Mouse (Mus musculus) neural tube, embryonic 13.5 days (tissue): Measurements from ENCODE around the gene Grm6. TPM values are rescaled to one million over a fixed set of nuclear protein-coding genes. Genes with fewer than 3 reads are reported as not detected.

Experiments
- ATAC-seq: fragments of 200-750 bp; cut with Nextera tagmentation; 2 replicates; pipeline ENCODE4 v1.8.0; 2017; ENCODE audit warnings: low read depth, mild to moderate bottlenecking, moderate TSS enrichment, moderate library complexity
- H3K27ac ChIP-seq: fragments of 300-500 bp; sonication (generic); replicated peaks from 2 replicates; pipeline ENCODE4 v1.5.1; 2015; ENCODE audit warnings: moderate library complexity, mild to moderate bottlenecking, inconsistent platforms
- H3K27me3 ChIP-seq: fragments of 300-500 bp; sonication (generic); 2 replicates; pipeline ENCODE4 v1.6.1; 2015; ENCODE audit warnings: mild to moderate bottlenecking, inconsistent platforms
- H3K36me3 ChIP-seq: fragments of 300-500 bp; sonication (generic); 2 replicates; pipeline ENCODE4 v1.6.1; 2015; ENCODE audit warnings: mild to moderate bottlenecking, inconsistent platforms
- H3K4me1 ChIP-seq: fragments of 300-500 bp; sonication (generic); replicated peaks from 2 replicates; pipeline ENCODE4 v1.6.1; 2015; ENCODE audit warnings: inconsistent platforms
- H3K4me2 ChIP-seq: fragments of 300-500 bp; sonication (generic); 2 replicates; pipeline ENCODE4 v1.6.1; 2015; ENCODE audit warnings: inconsistent platforms, mild to moderate bottlenecking, moderate library complexity
- H3K4me3 ChIP-seq: fragments of 300-500 bp; sonication (generic); 2 replicates; pipeline ENCODE4 v1.5.1; 2015; ENCODE audit warnings: mild to moderate bottlenecking, inconsistent platforms
- H3K9ac ChIP-seq: fragments of 300-500 bp; sonication (generic); 2 replicates; pipeline ENCODE4 v1.6.1; 2015; ENCODE audit warnings: moderate library complexity, mild to moderate bottlenecking, inconsistent platforms
- H3K9me3 ChIP-seq: fragments of 300-500 bp; sonication (generic); 2 replicates; pipeline ENCODE4 v1.6.1; 2016; ENCODE audit warnings: inconsistent platforms
- WGBS: fragments of 180-500 bp; shearing (Covaris S2); methylation state at CpG from one replicate; pipeline ENCODE4 v1.1.7; 2015; 5-methylcytosine and 5-hydroxymethylcytosine counted together
- polyA plus RNA-seq: library from polyadenylated mRNA; unstranded; fragments of >200 nt; fragmentation: Nextera tagmentation; extraction: Ambion mirVana; gene quantifications from 2 replicates; pipeline ENCODE4 v1.2.1, GENCODE M21; 2015

Gene Grm6
- not detected in 2 replicates for polyA plus RNA-seq

DNA sequence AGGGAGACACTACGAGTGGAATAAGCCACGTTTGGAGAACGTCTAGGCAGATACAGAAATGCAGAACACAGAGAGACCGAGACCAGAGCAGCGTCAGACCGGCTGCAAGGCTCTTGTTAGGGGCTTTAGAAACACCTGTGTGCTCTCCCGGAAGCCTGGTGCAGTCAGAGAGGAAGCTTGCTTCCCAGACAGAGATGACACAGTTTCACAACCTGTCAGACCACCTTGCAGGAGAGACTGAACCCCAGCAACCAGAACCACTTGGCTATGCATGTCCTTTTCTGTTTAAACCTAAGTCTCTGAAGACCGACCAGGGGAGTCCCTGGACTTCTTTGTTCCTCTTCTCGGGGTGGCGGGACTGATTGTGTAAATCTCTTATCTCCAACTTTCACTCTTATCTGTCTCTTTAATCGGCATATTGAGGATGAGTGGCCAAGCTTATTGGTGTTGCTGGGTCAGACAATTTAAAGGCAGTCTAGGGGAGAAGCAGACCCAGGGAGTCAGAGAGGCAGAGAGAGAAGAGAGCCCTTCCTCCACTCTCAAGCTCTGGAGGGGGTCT lies at the start of gene Grm6:
Grm6 (plus strand) TSS at position 509 of the 559 bp plus-strand sequence.
- no peak for ATAC-seq
- 3% methylated on average over 11 of the region's 11 CpGs for WGBS

DNA sequence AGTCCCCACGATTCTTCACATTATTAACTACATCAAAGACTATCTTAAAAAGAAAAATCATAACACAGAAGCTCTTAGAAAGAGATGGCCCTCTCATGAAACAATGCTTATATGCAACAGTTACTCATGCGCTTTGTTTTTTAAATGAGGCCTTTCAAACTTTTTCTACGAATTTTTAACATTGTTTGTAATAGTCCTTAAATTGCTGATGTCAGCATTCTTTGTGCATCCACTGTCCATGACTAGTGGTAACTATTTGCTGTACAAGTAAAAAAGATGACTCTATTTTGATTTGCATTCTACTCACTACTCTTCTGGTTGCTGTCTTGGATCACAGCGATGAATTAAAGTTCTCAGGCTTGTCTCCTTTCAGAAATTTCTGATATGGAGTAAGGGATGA lies 36.3 kb upstream of the Grm6 start:
- Histone ChIP-seq H3K4me3 (no peak overlapping the region), H3K4me1 (no peaks in the 10 kb centered on the region), H3K9ac (no peak overlapping the region), H3K27me3 (no peaks in the 10 kb centered on the region), H3K9me3 (peaks cover 79% of the 10 kb centered on the region), H3K4me2 (no peak overlapping the region), H3K36me3 (peaks cover 97% of the 10 kb centered on the region), H3K27ac (no peak overlapping the region)
- no peak for ATAC-seq
- WGBS, result 99% methylated on average over 4 of the region's 4 CpGs

More for the DNA sequence above, at the start of gene Grm6:
- H3K27me3 ChIP-seq, result peaks cover 74% of the 10 kb centered on the region
- no peaks in the 10 kb centered on the region for H3K36me3 ChIP-seq
- H3K4me2 ChIP-seq, result peak within 1 kb of the TSS; percentile 75
- peak within 1 kb of the TSS; percentile 43 for H3K4me3 ChIP-seq
- peak within 1 kb of the TSS; percentile 67 for H3K9ac ChIP-seq
- no peaks in the 10 kb centered on the region for H3K9me3 ChIP-seq
- no peak within 1 kb of the TSS for H3K27ac ChIP-seq
- H3K4me1 ChIP-seq, result peaks cover 16% of the 10 kb centered on the region

DNA sequence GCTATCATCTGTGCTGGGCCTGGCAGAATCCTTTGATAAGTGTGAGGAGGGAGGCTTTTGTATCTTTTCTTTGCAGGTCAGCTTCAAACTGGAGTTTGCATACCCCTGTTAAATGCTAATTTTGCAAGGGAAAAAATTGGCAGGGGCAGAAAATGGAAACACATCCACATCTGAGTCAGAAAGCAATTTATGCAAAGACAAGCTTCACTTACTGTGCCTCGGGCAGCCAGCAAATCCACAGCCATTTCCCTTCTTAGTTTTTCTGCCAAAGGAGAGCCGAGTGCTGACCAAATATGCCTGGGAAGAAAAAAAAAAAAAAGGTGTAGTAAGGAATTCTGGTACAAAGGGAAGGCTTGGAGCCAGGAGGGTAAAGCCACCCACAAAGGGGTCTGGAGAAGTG lies 24.3 kb upstream of the Grm6 start:
- H3K9ac ChIP-seq, result peak overlapping the region; percentile 92
- H3K9me3 ChIP-seq, result no peaks in the 10 kb centered on the region
- WGBS, result 64% methylated on average over 2 of the region's 2 CpGs
- H3K27ac ChIP-seq, result no peak overlapping the region
- H3K4me2 ChIP-seq, result peak overlapping the region; percentile 67
- H3K36me3 ChIP-seq, result peaks cover 44% of the 10 kb centered on the region
- H3K4me1 ChIP-seq, result peaks cover 12% of the 10 kb centered on the region
- H3K4me3 ChIP-seq, result peak overlapping the region; percentile 74
- no peaks in the 10 kb centered on the region for H3K27me3 ChIP-seq
- no peak for ATAC-seq

DNA sequence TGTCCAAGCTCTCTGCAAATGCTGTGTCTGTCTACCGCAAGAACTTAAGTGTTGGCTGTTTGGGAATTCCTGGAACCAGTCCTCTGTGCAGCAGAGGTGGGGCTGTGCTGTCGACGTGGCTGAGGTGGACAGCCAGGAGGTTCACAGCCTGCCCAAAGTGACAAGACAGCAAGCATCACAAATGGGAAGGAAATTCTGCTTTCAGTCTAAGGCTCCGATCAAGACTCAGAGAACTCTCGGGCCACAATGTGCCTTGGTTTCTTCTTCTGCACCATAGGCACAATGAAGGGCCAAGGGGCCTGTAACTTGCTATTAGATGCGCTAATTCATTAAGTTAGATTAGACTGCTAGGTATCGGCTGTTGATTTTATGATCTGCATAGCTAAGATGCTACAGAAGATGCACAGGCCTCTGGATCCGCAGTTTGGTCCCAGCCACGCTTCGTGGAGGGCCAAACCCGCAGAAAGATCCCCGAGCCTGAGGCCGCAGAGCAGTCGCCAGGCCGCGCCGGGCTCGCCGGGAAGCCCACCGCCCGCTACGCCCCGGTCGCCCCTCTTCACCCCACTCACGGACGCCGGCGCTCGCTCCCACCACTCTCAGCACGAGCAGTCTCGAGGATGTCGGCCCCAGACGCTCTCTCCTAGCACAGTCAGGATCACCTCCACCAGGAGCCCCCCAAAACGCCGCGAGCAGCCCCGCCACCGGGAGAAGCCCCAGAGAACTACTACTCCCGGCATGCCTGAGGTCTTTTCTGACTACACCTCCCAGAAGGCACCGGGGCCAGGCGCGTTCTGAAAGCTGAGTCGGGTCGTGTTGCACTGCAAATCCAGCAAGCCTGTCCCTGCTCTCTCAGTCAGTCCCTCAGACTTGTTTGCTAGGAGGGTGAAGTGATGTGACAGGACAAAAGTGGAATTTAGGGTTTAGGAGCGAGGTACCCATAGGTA lies 23.2 kb upstream of the Grm6 start, which contains the start of gene Zfp354c:
Zfp354c (minus strand) TSS at position 715 of the 944 bp plus-strand sequence.
- Histone ChIP-seq H3K27ac (peak within 1 kb of the TSS; percentile 75; the same call in 1 of the 2 replicates), H3K4me3 (peak within 1 kb of the TSS; percentile 74), H3K4me1 (peaks cover 12% of the 10 kb centered on the region), H3K36me3 (peaks cover 35% of the 10 kb centered on the region), H3K27me3 (no peaks in the 10 kb centered on the region), H3K9ac (peak within 1 kb of the TSS; percentile 92), H3K4me2 (peak within 1 kb of the TSS; percentile 67), H3K9me3 (0 out of 2 replicates have a peak, but pooled peaks cover 2% of the 10 kb centered on the region)
- WGBS, result 2% methylated on average over 45 of the region's 45 CpGs
- ATAC-seq, result peak; percentile 98

DNA sequence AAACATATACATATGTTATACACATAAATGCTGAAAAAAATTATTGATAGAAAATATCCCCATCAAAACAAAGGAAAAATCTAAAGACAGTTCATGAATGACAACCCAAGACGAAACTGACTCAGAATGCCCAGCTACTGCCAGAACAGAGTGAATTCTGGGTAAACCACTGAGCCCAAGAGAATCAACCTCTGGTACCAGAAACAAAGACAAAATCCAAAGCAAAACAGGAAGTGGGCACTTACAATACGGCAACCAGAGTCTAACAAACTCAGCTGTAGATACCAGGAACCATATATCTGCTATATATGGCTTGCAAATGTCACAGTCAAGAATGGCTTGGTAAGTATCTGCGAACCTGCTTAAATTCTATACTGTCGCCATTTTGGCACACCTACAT lies 14.8 kb upstream of the Grm6 start:
- Histone ChIP-seq H3K27me3 (no peaks in the 10 kb centered on the region), H3K4me1 (peaks cover 5% of the 10 kb centered on the region), H3K9me3 (peaks cover 15% of the 10 kb centered on the region), H3K4me2 (no peak overlapping the region), H3K27ac (no peak overlapping the region), H3K4me3 (no peak overlapping the region), H3K36me3 (peaks cover 15% of the 10 kb centered on the region), H3K9ac (no peak overlapping the region)
- no peak for ATAC-seq
- 86% methylated on average over 4 of the region's 4 CpGs for WGBS

DNA sequence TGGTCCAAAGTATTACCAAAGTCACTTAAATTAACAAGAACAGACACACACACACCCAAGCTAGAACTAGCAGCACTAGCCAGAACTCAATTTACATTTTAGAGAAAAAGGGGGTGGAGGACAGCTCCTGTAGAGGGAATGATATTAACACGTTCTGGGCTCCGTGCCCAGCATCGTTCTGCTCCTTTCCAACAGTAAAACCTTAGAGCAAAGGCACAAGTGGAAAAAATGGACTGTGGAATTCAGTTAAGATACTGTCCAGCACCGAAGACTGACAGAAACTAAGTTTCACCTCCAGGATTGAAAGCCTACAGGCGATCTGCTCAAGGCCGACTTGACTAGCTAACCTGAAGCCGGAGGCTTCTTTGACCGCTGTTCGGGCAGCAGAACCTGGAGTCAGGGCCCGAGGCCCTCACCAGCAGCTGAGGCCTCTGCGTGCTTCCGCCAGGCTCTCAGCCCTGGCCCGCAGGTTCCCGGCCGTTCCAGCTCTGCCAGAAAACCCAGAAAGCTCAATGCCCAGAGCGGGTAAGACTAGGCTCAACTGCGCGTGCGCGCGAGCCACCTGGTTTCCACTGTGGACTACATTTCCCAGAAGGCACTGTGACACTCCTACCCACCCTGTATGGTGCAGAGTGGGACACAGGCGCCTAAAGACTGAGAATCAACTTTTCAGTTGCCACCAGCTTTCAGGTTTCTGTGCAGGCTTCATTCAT lies 9.3 kb upstream of the Grm6 start, which contains the start of gene Zfp879:
Zfp879 (minus strand) TSS at position 530 of the 713 bp plus-strand sequence.
- ATAC-seq, result peak; percentile 96
- H3K27ac ChIP-seq, result peak within 1 kb of the TSS; percentile 78

DNA sequence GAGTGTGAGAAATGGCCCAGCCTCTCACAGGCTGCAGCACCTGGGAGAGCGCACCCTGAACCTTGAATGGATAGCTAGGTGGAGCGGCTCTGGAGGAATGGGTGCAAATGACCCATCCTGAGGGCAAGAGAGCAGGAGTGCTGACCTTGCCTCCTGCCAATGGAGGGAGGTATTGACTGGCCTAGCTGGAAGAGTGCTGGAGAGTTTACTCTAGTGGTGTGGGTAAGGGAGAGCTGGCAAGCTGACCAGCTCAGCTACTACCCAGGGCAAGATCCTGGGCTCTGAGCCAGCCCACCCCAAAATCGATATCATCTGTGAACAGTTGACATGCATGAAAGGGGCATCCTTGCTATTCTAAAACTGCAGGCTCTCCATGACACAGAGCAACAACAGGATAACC lies 4.5 kb upstream of the Grm6 start:
- H3K36me3 ChIP-seq, result no peaks in the 10 kb centered on the region
- WGBS, result 92% methylated on average over 3 of the region's 3 CpGs
- no peaks in the 10 kb centered on the region for H3K9me3 ChIP-seq
- H3K4me1 ChIP-seq, result peaks cover 10% of the 10 kb centered on the region
- peaks cover 40% of the 10 kb centered on the region for H3K27me3 ChIP-seq
- no peak overlapping the region for H3K9ac ChIP-seq
- H3K4me3 ChIP-seq, result no peak overlapping the region
- no peak overlapping the region for H3K4me2 ChIP-seq
- ATAC-seq, result no peak
- no peak overlapping the region for H3K27ac ChIP-seq

More for the DNA sequence above, 9.3 kb upstream of the Grm6 start, which contains the start of gene Zfp879:
- no peaks in the 10 kb centered on the region for H3K27me3 ChIP-seq
- H3K4me2 ChIP-seq, result peak within 1 kb of the TSS; percentile 67
- no peaks in the 10 kb centered on the region for H3K36me3 ChIP-seq
- 26% methylated on average over 22 of the region's 22 CpGs for WGBS
- H3K4me1 ChIP-seq, result peaks cover 10% of the 10 kb centered on the region
- no peaks in the 10 kb centered on the region for H3K9me3 ChIP-seq
- H3K4me3 ChIP-seq, result peak within 1 kb of the TSS; percentile 45
- H3K9ac ChIP-seq, result peak within 1 kb of the TSS; percentile 74

DNA sequence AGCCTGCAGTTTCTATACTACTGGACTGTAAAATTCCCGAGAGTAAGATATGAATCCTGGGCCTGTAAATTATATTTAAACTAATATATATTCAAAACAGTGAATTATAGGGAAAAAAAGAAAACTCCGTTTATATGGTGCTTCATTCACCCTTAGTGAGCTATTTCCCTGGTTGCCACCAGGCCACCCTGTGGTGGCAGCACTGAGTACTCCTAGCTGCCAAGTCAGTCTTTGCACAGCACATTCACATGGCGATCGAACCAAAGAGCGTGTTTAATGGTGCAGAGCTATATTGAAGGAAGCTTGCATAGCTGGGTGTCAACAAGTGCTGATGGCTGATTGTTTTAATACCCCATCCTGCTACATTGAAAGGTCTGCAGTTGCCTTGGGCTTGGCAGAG lies 3.4 kb upstream of the Grm6 start:
- 73% methylated on average over 5 of the region's 5 CpGs for WGBS
- Histone ChIP-seq H3K9ac (no peak overlapping the region), H3K36me3 (no peaks in the 10 kb centered on the region), H3K4me1 (peaks cover 16% of the 10 kb centered on the region), H3K4me3 (no peak overlapping the region), H3K9me3 (no peaks in the 10 kb centered on the region), H3K4me2 (no peak overlapping the region), H3K27ac (no peak overlapping the region), H3K27me3 (peaks cover 51% of the 10 kb centered on the region)
- ATAC-seq, result no peak

DNA sequence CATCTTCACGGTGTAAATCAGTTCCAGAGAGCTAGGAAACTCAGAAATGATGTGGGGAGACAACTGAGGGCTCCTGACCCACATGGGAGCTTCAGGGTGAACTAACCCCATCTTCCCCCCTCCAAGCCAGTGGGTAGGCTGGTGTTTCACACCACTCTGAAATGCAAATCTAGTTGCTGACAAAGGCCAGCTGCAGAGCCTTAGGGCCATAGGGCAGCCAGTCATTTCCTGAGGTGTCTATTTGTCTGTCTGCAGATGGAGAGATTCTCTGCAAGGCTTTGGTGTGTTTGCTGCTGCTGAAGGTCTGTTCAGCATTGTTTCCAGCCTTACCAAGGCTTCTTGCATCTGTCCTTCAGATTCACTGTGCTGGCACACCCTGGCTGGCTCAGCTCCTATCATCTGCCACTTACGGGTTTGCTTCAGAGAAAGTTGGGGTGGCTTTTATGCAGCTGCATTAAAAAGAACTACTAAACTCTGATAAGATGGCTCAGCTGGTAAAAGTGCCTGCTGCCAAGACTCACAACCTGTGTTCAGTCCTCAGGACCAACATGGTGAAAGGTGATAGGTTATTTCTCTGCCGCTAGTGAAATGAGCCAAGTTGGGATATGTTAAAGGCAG lies 1.9 kb upstream of the Grm6 start:
- Histone ChIP-seq H3K4me1 (peaks cover 16% of the 10 kb centered on the region), H3K9ac (no peak overlapping the region), H3K9me3 (no peaks in the 10 kb centered on the region), H3K27me3 (peaks cover 66% of the 10 kb centered on the region), H3K27ac (no peak overlapping the region), H3K4me2 (no peak overlapping the region), H3K36me3 (no peaks in the 10 kb centered on the region), H3K4me3 (no peak overlapping the region)
- no peak for ATAC-seq
- WGBS, result 39% methylated on average over 3 of the region's 3 CpGs

DNA sequence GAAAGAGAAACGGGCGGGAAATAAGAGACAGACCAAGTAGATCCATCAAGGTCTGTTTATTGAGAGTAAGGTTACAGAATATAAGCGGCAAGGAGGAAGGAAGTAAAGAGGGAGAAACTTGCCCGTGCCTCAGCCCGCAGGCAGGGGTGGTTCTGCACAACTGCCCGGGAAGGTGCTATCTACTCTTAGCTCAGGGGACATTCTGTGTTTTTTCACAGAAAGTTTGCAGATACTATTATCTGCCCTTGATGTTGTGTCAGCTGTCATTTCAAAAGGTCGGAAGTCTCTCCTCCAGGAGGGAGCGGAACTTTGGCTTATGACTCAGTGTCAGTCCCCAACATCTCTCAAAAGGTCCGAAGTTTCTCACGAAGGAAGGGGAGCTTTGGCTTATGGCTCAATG lies 1.2 kb upstream of the Grm6 start:
- WGBS, result 4% methylated on average over 10 of the region's 10 CpGs

DNA sequence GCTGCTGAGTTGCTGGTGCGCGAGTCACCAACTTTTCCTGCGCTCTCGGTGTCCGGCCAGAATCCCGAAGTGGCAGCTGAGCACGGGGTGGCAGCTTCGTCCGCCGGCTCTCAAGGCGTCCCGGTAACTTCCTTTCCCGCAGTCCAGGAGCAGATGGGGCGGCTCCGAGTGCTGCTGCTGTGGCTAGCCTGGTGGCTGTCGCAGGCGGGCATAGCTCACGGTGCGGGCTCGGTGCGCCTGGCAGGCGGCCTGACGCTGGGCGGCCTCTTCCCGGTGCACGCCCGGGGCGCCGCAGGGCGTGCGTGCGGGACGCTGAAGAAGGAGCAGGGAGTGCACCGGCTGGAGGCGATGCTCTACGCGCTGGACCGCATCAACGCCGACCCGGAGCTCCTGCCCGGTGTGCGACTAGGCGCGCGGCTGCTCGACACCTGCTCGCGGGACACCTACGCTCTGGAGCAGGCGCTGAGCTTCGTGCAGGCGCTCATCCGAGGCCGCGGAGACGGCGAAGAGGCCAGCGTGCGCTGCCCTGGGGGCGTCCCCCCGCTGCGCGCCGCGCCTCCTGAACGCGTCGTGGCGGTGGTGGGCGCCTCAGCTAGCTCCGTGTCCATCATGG lies 610 bp downstream of the Grm6 start:
- peak; percentile 8; the same call in 1 of the 2 replicates for ATAC-seq
- Histone ChIP-seq H3K27me3 (peaks cover 74% of the 10 kb centered on the region), H3K4me2 (peak overlapping the region; percentile 75), H3K9ac (peak overlapping the region; percentile 67), H3K9me3 (no peaks in the 10 kb centered on the region), H3K36me3 (no peaks in the 10 kb centered on the region), H3K4me3 (peak overlapping the region; percentile 43), H3K4me1 (peaks cover 16% of the 10 kb centered on the region), H3K27ac (no peak overlapping the region)
- WGBS, result under 1% methylated on average over 71 of the region's 72 CpGs

More for the DNA sequence above, 1.2 kb upstream of the Grm6 start:
- H3K4me3 ChIP-seq, result no peak overlapping the region
- H3K36me3 ChIP-seq, result no peaks in the 10 kb centered on the region
- no peaks in the 10 kb centered on the region for H3K9me3 ChIP-seq
- H3K4me2 ChIP-seq, result no peak overlapping the region
- peaks cover 16% of the 10 kb centered on the region for H3K4me1 ChIP-seq
- no peak overlapping the region for H3K27ac ChIP-seq
- H3K9ac ChIP-seq, result no peak overlapping the region
- ATAC-seq, result no peak
- peaks cover 73% of the 10 kb centered on the region for H3K27me3 ChIP-seq
